Mouse (Mus musculus) stomach, embryonic 14.5 days (tissue): ENCODE data around the gene Cfap221. TPM values are rescaled to one million over a fixed set of nuclear protein-coding genes. Genes with fewer than 3 reads are reported as not detected.
A peak's percentile ranks its signal among the peaks of the same experiment; 100 is the strongest.

Experiments
- ATAC-seq: fragments of 200-750 bp; cut with Nextera tagmentation; 2 replicates; pipeline ENCODE4 v1.8.0; 2017; ENCODE audit warnings: low read depth, moderate TSS enrichment; ENCODE audit not compliant: insufficient number of reproducible peaks, insufficient read depth, low FRiP score
- H3K27ac ChIP-seq: fragments of 300-500 bp; sonication (generic); 2 replicates; pipeline ENCODE4 v1.5.1; 2014; ENCODE audit warnings: mild to moderate bottlenecking, low read length, moderate library complexity, mixed read lengths
- H3K27me3 ChIP-seq: fragments of 300-500 bp; sonication (generic); 2 replicates; pipeline ENCODE4 v1.6.1; 2014; ENCODE audit warnings: low read length, control low read depth, mixed read lengths; ENCODE audit not compliant: control insufficient read depth, insufficient read depth
- H3K36me3 ChIP-seq: fragments of 300-500 bp; sonication (generic); 2 replicates; pipeline ENCODE4 v1.6.1; 2014; ENCODE audit warnings: mild to moderate bottlenecking, control low read depth, low read length, moderate library complexity, mixed read lengths; ENCODE audit not compliant: control insufficient read depth, insufficient read depth
- H3K4me1 ChIP-seq: fragments of 300-500 bp; sonication (generic); 2 replicates; pipeline ENCODE4 v1.6.1; 2014; ENCODE audit warnings: low read length, control low read depth, mixed read lengths; ENCODE audit not compliant: control insufficient read depth, insufficient read depth
- H3K4me2 ChIP-seq: fragments of 300-500 bp; sonication (generic); replicated peaks from 2 replicates; pipeline ENCODE4 v1.6.1; 2014; ENCODE audit warnings: low read depth, low read length, control low read depth
- H3K4me3 ChIP-seq: fragments of 300-500 bp; sonication (generic); 2 replicates; pipeline ENCODE4 v1.5.1; 2014; ENCODE audit warnings: low read depth, low read length, control low read depth
- H3K9ac ChIP-seq: fragments of 300-500 bp; sonication (generic); replicated peaks from 2 replicates; pipeline ENCODE4 v1.6.1; 2014; ENCODE audit warnings: low read depth, mild to moderate bottlenecking, control low read depth, low read length, moderate library complexity, mixed read lengths
- H3K9me3 ChIP-seq: fragments of 300-500 bp; sonication (generic); 2 replicates; pipeline ENCODE4 v1.6.1; 2016; ENCODE audit warnings: low read depth, low read length, control low read depth; ENCODE audit not compliant: control insufficient read depth
- WGBS: fragments of 180-500 bp; shearing (Covaris S2); extraction: QIAGEN DNeasy Blood & Tissue Kit; methylation state at CpG from one replicate; pipeline ENCODE4 v1.1.7; 2014; 5-methylcytosine and 5-hydroxymethylcytosine counted together
- polyA plus RNA-seq: library from polyadenylated mRNA; unstranded; fragments of >200 nt; fragmentation: Nextera tagmentation; extraction: Ambion mirVana; gene quantifications from 2 replicates; pipeline ENCODE4 v1.2.1, GENCODE M21; 2014

Gene Cfap221
- polyA plus RNA-seq, 1 experiment from 2014 or later: not detected

DNA sequence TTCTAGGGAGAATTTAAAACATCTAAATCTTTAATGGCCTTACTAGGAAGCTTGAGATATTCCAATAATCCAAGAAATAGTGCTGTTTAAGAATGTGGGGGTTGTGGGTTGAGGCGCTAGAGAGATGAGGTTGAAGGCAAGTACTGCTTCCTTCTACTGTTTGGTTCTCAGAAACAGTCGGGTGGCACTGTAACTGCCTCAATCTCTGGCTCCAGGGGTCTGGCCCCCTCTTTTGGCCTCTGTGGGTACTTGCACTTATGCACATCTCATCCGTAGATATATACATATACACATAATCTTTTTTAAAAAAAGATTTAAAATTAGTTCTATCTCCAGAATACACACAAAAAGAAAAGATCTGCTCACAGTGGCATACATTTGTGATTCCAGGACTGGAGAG, 21.9 kb upstream of the Cfap221 start:
- Histone ChIP-seq H3K4me1 (0 out of 2 replicates have a peak, but pooled peaks cover under 1% of the 10 kb centered on the region), H3K9me3 (no peaks in the 10 kb centered on the region), H3K27ac (no peak overlapping the region), H3K9ac (no peak overlapping the region), H3K27me3 (no peaks in the 10 kb centered on the region), H3K4me3 (no peak overlapping the region), H3K36me3 (no peaks in the 10 kb centered on the region), H3K4me2 (no peak overlapping the region)
- no peak for ATAC-seq
- WGBS: 61% methylated on average over 3 of the region's 3 CpGs

DNA sequence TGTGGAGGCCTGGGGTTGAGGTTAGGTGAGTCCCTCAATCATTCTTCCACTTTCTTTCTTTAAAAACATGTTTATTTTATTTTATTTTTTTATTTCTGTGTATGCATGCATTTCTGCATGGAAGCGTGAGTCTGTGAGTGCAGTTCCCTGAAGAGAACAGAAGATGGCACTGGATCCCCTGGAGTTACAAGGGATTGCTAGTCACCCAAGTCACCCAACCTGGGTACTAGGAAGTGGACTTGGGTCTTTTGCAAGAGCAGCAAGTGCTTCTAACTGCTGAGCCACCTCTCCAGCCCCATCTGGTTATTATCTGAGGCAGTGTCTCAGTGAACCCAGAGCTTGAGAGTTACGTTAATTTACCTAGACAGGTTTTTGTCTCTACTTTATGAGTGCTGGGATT, 19.2 kb upstream of the Cfap221 start:
- H3K4me2 ChIP-seq: no peak overlapping the region
- no peaks in the 10 kb centered on the region for H3K36me3 ChIP-seq
- ATAC-seq: no peak
- no peak overlapping the region for H3K9ac ChIP-seq
- H3K27me3 ChIP-seq: no peaks in the 10 kb centered on the region
- WGBS: 84% methylated on average over 2 of the region's 2 CpGs
- no peaks in the 10 kb centered on the region for H3K9me3 ChIP-seq
- H3K27ac ChIP-seq: no peak overlapping the region
- H3K4me1 ChIP-seq: no peaks in the 10 kb centered on the region
- no peak overlapping the region for H3K4me3 ChIP-seq

DNA sequence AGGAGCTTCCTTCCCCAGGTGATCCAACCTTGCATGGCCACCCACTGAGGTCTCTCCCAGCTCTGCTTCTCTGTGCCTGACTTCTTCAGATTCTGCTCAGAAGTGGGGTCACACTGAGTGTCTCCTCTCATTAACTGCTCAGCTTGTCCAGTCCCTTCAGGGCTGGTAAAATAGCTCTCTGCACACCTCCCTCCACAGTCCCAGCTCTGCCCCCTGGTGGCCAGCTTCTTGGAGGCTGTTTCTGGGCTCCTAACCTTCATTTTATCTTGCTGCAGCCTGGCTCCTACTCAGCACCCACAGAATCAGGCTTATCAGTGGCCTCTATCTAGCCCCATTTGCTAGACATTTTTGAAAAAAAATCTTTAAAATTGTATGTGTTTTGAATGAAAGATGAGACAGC, 16.1 kb upstream of the Cfap221 start:
- Histone ChIP-seq H3K4me1 (no peaks in the 10 kb centered on the region), H3K4me2 (no peak overlapping the region), H3K27ac (no peak overlapping the region), H3K9ac (no peak overlapping the region), H3K27me3 (no peaks in the 10 kb centered on the region), H3K9me3 (no peaks in the 10 kb centered on the region), H3K4me3 (no peak overlapping the region), H3K36me3 (no peaks in the 10 kb centered on the region)
- no peak for ATAC-seq

DNA sequence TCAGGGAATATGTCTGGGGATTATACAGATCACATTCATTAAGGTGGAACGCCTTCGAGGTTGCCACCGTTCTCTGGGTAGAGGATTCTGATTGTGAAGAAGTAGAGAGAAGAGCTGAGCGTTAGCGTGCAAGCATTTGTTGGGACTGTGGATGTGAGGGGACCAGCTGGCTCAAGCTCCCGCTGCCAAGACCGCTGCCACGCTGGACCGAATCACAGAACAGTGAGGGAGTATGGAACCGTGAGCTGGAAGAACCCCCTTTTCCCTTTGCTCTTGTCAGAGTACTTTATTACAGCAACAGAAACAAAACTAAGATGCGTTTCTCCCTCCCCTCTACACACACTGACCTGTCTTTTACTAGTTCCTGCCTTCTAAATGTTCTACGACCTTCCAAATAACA, 15.6 kb upstream of the Cfap221 start:
- peaks cover 2% of the 10 kb centered on the region; the same call in 1 of the 2 replicates for H3K4me1 ChIP-seq
- WGBS: 86% methylated on average over 12 of the region's 12 CpGs
- no peaks in the 10 kb centered on the region for H3K36me3 ChIP-seq
- H3K9ac ChIP-seq: no peak overlapping the region
- no peaks in the 10 kb centered on the region for H3K27me3 ChIP-seq
- ATAC-seq: no peak
- no peaks in the 10 kb centered on the region for H3K9me3 ChIP-seq
- H3K4me3 ChIP-seq: no peak overlapping the region
- no peak overlapping the region for H3K4me2 ChIP-seq
- H3K27ac ChIP-seq: no peak overlapping the region

DNA sequence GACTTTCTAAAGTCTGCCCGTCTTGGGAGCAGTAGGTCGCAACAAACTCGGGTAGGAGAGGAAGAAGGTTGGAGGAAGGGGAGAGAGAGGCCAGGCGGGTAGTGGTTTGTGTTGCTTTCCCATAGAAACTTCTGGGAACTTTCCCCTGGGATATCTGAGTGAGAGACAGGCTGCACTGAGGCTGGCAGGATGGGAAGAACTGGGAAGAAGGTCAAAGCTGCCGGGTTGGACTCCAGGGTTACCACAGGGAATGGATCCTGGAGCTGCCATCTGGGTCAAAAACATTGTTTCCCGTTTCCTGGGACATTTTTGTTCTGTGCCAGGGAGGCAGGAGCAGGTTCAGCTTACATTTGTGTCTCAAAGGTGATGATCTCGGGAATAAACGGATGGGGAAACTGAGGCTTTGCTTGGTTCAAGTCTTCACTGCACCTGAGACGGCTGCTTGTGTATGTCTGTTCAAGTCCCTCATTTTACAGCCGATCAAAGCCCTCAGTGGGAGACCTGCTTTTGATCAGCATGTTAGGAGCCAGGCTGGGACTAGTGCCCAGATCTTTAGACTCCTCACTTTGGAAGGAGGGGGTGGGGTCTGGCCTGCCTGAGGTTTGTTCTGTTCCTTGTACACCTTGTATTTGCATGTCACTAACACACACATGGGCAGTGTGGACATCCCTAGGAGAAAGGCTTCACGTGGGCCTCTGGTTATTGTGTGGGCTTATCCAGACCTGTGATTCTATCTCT, 11.0 kb upstream of the Cfap221 start:
- ATAC-seq: no peak
- Histone ChIP-seq H3K27me3 (no peaks in the 10 kb centered on the region), H3K4me3 (peak overlapping the region; percentile 32), H3K9me3 (no peaks in the 10 kb centered on the region), H3K4me2 (peak overlapping the region; percentile 59), H3K27ac (no peak overlapping the region), H3K9ac (no peak overlapping the region; the same call in 1 of the 2 replicates), H3K36me3 (no peaks in the 10 kb centered on the region), H3K4me1 (peaks cover 6% of the 10 kb centered on the region; the same call in 1 of the 2 replicates)
- WGBS: 30% methylated on average over 11 of the region's 11 CpGs

DNA sequence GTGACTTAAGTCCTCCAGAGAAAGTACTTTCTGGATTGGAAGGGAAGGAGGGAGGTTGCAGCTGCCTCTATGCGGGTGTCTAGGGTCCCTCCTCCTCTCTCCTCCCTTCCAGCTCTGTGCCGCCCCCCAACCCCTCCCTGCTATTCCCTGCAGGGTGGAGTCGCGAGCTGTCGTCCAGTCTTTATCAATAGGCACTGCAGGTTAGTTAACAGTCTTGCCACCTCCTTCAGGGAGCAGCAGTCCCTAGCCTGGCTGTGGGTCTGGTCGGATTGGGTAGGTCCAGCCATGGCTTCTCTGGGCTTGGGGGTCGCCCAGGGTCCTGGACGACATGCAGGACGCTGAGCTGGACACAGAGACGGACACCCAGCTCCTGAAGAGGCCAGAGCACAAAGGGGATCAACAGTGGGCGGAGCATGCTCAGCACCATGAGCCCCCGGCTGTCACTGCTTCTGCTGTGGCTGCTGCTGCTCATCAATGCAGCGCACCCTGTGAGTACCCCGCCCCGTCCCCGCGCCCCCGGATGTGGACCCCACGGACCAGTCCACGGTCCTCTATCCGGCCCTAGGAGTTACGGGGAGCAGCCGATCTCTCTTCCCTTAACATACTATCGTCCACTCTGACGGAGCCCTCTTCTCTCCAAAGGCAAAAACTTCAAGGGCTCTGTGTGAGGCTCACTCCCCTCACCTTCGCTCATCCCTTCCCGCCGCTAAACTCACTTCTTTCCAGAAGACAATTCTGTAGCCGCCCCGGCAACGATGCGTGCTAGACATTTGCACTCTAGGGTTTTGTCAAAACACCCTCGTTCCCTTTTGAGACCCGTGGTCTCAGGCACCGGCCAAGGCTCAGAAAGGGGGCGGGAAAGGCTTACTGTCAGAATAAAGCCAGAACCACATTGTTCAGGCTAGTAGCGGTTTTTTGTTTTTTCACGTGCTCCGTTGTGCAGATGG, 10.1 kb upstream of the Cfap221 start, which contains the start of gene Sctr:
TSS of gene Sctr (plus strand) at position 51 of the 947 bp plus-strand sequence.
- Histone ChIP-seq H3K9ac (peak within 1 kb of the TSS; percentile 25; the same call in 1 of the 2 replicates), H3K4me3 (peak within 1 kb of the TSS; percentile 32), H3K9me3 (no peaks in the 10 kb centered on the region), H3K4me2 (peak within 1 kb of the TSS; percentile 59), H3K27me3 (no peaks in the 10 kb centered on the region), H3K36me3 (no peaks in the 10 kb centered on the region), H3K27ac (no peak within 1 kb of the TSS), H3K4me1 (peaks cover 6% of the 10 kb centered on the region; the same call in 1 of the 2 replicates)
- 2% methylated on average over 39 of the region's 39 CpGs for WGBS
- ATAC-seq: peak; percentile 37; the same call in 1 of the 2 replicates

DNA sequence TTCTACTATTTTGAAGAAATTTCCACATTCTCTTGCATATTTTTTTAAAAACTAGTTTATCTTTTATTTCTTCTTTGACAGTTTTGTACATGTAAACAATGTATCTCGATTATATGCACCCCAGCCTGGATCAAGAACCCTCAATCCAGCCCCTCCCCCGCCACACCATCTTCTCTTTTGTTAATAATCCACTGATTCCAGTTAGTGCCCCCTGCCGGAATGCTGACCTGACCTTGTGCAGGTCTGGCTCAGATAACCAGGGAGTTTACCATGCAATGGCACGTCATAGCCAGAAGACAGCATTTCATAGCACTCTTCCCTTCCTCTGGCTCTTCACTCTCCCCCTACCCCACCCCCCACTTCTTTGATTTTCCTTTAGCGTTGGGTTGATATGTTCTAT, 610 bp upstream of the Cfap221 start:
- no peaks in the 10 kb centered on the region for H3K4me1 ChIP-seq
- H3K9ac ChIP-seq: no peak overlapping the region
- H3K27ac ChIP-seq: no peak overlapping the region
- H3K36me3 ChIP-seq: no peaks in the 10 kb centered on the region
- WGBS: 30% methylated on average over 5 of the region's 5 CpGs
- ATAC-seq: no peak
- peak overlapping the region; percentile 65 for H3K4me2 ChIP-seq
- H3K27me3 ChIP-seq: no peaks in the 10 kb centered on the region
- no peaks in the 10 kb centered on the region for H3K9me3 ChIP-seq
- peak overlapping the region; percentile 43 for H3K4me3 ChIP-seq

DNA sequence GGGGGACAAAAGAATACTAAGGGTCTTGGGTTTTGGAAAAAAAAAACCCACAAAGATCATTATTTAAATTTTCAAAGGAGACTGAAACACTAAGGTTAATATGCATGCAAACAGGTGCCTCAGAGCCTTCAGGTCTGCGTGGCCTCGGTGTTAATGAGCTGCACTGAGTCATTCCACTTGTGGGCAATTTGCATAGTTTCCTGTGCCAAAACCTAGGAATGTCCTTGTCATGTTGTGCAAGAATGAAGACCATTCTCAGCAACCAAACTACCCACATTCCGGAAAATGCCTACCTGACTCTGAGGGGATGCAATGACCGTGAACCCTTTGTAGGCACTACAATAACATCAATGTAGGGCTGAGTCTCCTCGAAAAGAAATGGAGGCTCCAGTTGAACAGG, 10.5 kb downstream of the Cfap221 start:
- Histone ChIP-seq H3K9ac (no peak overlapping the region), H3K9me3 (no peaks in the 10 kb centered on the region), H3K4me1 (no peaks in the 10 kb centered on the region), H3K27me3 (no peaks in the 10 kb centered on the region), H3K4me3 (no peak overlapping the region), H3K36me3 (no peaks in the 10 kb centered on the region), H3K27ac (no peak overlapping the region), H3K4me2 (no peak overlapping the region)
- no peak for ATAC-seq
- 90% methylated on average over 5 of the region's 5 CpGs for WGBS
